Mouse (Mus musculus): ENCODE measurements around the gene Gprin2. TPM values are rescaled to one million over a fixed set of nuclear protein-coding genes. Genes with fewer than 3 reads are reported as not detected.

Gprin2 gene
- polyA plus RNA-seq (2015; fragmentation: Nextera tagmentation; extraction: Ambion mirVana) = 0.22 and 0.27 TPM in 2 replicates

GRCm38 (mm10) chr14:34201231-34202035 is at the start of gene Gprin2:
Gene Gprin2 (minus strand): TSS chr14:34201653.

GRCm38 (mm10) chr14:34219295-34219694 is 17.8 kb upstream of the Gprin2 start, which contains the start of gene Syt15:
Gene Syt15 (plus strand): TSS chr14:34219595.

GRCm38 (mm10) chr14:34152342-34152741 is 49.1 kb downstream of the Gprin2 start, which contains the start of gene Npy4r:
Gene Npy4r (minus strand): TSS chr14:34152489.

Other genes with a start within 250 kb of the Gprin2 start
- not detected in 2 replicates for gene Rbp3, start 247.7 kb downstream of the Gprin2 start, polyA plus RNA-seq (2015; fragmentation: Nextera tagmentation; extraction: Ambion mirVana)
- 0.03 and 0.05 TPM in 2 replicates for gene Zfp488, start 222.9 kb downstream of the Gprin2 start, polyA plus RNA-seq (2015; fragmentation: Nextera tagmentation; extraction: Ambion mirVana)
- not detected in 2 replicates for gene Gm30083, start 186.5 kb downstream of the Gprin2 start, polyA plus RNA-seq (2015; fragmentation: Nextera tagmentation; extraction: Ambion mirVana)
- 0.06 and 0.40 TPM in 2 replicates for gene Gm5460, start 184.9 kb downstream of the Gprin2 start, polyA plus RNA-seq (2015; fragmentation: Nextera tagmentation; extraction: Ambion mirVana)
- gene Antxrl, start 148.9 kb downstream of the Gprin2 start, polyA plus RNA-seq (2015; fragmentation: Nextera tagmentation; extraction: Ambion mirVana) = not detected in 2 replicates
- gene Anxa8, start 115.7 kb downstream of the Gprin2 start, polyA plus RNA-seq (2015; fragmentation: Nextera tagmentation; extraction: Ambion mirVana) = 2.4 and 17.8 TPM in 2 replicates
- not detected in 2 replicates for gene A630023A22Rik, start 98.9 kb downstream of the Gprin2 start, polyA plus RNA-seq (2015; fragmentation: Nextera tagmentation; extraction: Ambion mirVana)
- gene Npy4r, start 49.2 kb downstream of the Gprin2 start, polyA plus RNA-seq (2015; fragmentation: Nextera tagmentation; extraction: Ambion mirVana) = not detected in 2 replicates
- 0.71 and 0.97 TPM in 2 replicates for gene Syt15, start 17.9 kb upstream of the Gprin2 start, polyA plus RNA-seq (2015; fragmentation: Nextera tagmentation; extraction: Ambion mirVana)
- gene Shld2, start 108.8 kb upstream of the Gprin2 start, polyA plus RNA-seq (2015; fragmentation: Nextera tagmentation; extraction: Ambion mirVana) = 7.7 and 8.1 TPM in 2 replicates
- gene Glud1, start 109.1 kb upstream of the Gprin2 start, polyA plus RNA-seq (2015; fragmentation: Nextera tagmentation; extraction: Ambion mirVana) = 58.0 and 61.5 TPM in 2 replicates
- 36.1 TPM in 1 of 2 replicates, not detected in the other for gene Fam25c, start 153.8 kb upstream of the Gprin2 start, polyA plus RNA-seq (2015; fragmentation: Nextera tagmentation; extraction: Ambion mirVana)
- 5.3 TPM in 2 replicates for gene Sncg, start 173.1 kb upstream of the Gprin2 start, polyA plus RNA-seq (2015; fragmentation: Nextera tagmentation; extraction: Ambion mirVana)
- gene Mmrn2, start 173.8 kb upstream of the Gprin2 start, polyA plus RNA-seq (2015; fragmentation: Nextera tagmentation; extraction: Ambion mirVana) = 7.2 and 8.5 TPM in 2 replicates

Measured in skeletal muscle tissue, postnatal 0 days (tissue).